Mouse (Mus musculus) midbrain, embryonic 10.5 days (tissue): ENCODE results near the gene Vstm4. TPM values are rescaled to one million over a fixed set of nuclear protein-coding genes. Genes with fewer than 3 reads are reported as not detected.

Experiments
- DNase-seq: peaks from one replicate; pipeline ENCODE4 v3.0.0-alpha.2; 2017; ENCODE audit warnings: low spot score
- H3K27ac ChIP-seq: fragments of 300-500 bp; sonication (generic); replicated peaks from 2 replicates; pipeline ENCODE4 v1.5.1; 2016; ENCODE audit warnings: mild to moderate bottlenecking
- H3K27me3 ChIP-seq: fragments of 300-500 bp; sonication (generic); 2 replicates; pipeline ENCODE4 v1.6.1; 2016; ENCODE audit warnings: low read depth, mild to moderate bottlenecking; ENCODE audit not compliant: poor library complexity, severe bottlenecking
- H3K36me3 ChIP-seq: fragments of 300-500 bp; sonication (generic); 2 replicates; pipeline ENCODE4 v1.6.1; 2016; ENCODE audit warnings: mild to moderate bottlenecking, moderate library complexity
- H3K4me1 ChIP-seq: fragments of 300-500 bp; sonication (generic); 2 replicates; pipeline ENCODE4 v1.6.1; 2016
- H3K4me3 ChIP-seq: fragments of 300-500 bp; sonication (generic); 2 replicates; pipeline ENCODE4 v1.5.1; 2016; ENCODE audit warnings: mild to moderate bottlenecking, moderate library complexity
- H3K9me3 ChIP-seq: fragments of 300-500 bp; sonication (generic); replicated peaks from 2 replicates; pipeline ENCODE4 v1.6.1; 2016; ENCODE audit warnings: mild to moderate bottlenecking
- WGBS: fragments of 180-500 bp; shearing (Covaris S2); methylation state at CpG from one replicate; pipeline ENCODE4 v1.1.7; 2016; 5-methylcytosine and 5-hydroxymethylcytosine counted together
- polyA plus RNA-seq: library from polyadenylated mRNA; unstranded; fragments of >200 nt; fragmentation: Nextera tagmentation; extraction: Ambion mirVana; gene quantifications from 2 replicates; pipeline ENCODE4 v1.2.1, GENCODE M21; 2016

The Vstm4 gene
- polyA plus RNA-seq, 1 experiment from 2014 or later = 2.7 TPM

DNA sequence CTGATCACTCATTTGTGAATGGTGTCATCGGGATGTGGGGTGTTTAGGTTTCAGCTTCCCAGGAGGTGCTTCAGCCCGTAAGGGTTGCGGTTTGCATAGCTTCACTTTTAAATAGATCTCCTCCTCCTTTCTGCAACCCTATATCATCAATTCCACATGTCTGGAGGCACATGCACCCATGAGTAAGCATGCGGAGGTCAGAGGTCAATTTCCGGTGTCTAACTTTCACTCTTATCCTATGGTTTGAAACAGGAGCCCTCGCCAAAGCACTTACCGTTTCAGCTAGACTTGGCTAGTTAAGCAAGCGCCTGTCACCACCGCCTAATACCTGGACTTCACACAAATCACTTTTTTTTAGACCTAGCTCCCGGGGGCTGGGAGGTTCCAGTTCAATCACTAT, 108.2 kb downstream of the Vstm4 start:
- 0 out of 2 replicates have a peak, but pooled peaks cover 10% of the 10 kb centered on the region for H3K4me1 ChIP-seq
- H3K27ac ChIP-seq = no peak overlapping the region
- H3K9me3 ChIP-seq = no peaks in the 10 kb centered on the region
- no peak overlapping the region for H3K4me3 ChIP-seq
- no peaks in the 10 kb centered on the region for H3K27me3 ChIP-seq
- 82% methylated on average over 10 of the region's 10 CpGs for WGBS
- no peak for DNase-seq
- H3K36me3 ChIP-seq = no peaks in the 10 kb centered on the region

DNA sequence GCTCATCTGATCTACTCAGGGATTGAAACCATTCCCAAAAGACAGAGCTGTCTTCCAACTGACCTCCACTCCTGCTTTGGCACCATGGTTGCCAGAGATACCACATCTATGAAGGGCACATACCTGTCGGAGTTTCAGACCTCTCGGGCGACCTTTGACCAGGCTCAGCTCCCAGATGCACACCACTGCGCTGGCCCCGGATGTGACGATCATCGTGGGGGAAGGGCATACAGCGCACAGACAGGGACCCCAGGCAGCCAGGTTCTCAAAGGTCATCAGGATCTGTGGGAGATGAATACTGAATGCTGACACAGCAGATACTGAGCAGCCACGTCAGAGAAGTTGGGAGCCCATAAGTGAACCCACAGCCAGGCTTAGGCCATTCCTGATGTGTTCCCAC, 114.1 kb downstream of the Vstm4 start:
- Histone ChIP-seq H3K4me1 (0 out of 2 replicates have a peak, but pooled peaks cover 6% of the 10 kb centered on the region), H3K27me3 (no peaks in the 10 kb centered on the region), H3K36me3 (no peaks in the 10 kb centered on the region), H3K9me3 (no peaks in the 10 kb centered on the region), H3K27ac (no peak overlapping the region), H3K4me3 (no peak overlapping the region)
- DNase-seq = no peak
- WGBS = 85% methylated on average over 9 of the region's 9 CpGs

DNA sequence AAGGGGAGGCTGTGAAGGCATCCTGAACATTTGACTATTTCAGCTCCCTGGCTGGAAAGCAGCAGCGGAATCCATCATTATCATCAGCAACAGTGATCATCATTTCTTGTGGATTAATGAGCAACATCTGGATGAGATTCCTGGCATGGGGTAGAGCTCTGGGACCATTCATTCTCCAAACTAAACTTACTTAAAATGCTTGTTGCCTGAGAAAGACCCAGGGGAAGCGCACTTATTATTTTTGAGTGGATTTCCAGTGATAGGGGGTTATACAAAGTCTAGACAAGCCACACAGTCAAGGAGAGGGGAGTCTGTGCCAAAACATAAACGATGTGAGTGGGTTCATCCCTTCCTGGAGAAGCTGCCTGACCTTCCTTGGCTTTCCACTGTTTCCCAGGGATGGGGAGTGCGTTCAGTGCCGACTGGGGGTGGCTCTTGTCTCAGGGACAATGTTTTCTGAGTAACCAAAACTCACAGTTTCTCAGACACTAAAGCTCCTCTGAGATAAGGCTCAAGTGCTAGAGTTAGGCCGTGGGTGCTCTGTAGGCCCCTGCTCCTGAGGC, 127.7 kb downstream of the Vstm4 start:
- Histone ChIP-seq H3K4me3 (no peak overlapping the region), H3K27me3 (no peaks in the 10 kb centered on the region), H3K36me3 (no peaks in the 10 kb centered on the region), H3K9me3 (no peaks in the 10 kb centered on the region), H3K27ac (no peak overlapping the region), H3K4me1 (no peaks in the 10 kb centered on the region)
- 81% methylated on average over 6 of the region's 6 CpGs for WGBS
- DNase-seq = no peak

DNA sequence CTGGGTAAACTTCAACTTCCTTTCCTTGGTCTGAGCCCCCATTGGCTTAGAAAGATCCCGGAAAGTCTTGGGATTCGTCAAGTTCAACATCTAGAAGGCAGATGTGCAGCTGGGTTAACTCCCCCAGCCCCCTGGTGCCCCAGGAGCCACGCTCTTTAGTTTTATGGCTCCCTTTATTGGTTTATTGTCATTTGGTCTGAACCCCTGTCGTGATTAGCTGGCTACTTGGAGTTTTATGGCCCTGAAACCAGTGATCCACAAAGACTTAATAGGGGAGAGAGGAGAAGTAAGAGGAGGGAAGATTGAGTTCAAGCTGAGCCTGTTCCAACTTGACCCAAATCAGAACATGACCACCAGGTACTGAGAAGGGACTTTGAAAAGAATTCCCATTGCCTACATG, 130.1 kb downstream of the Vstm4 start:
- Histone ChIP-seq H3K4me1 (no peaks in the 10 kb centered on the region), H3K27ac (no peak overlapping the region), H3K4me3 (no peak overlapping the region), H3K27me3 (no peaks in the 10 kb centered on the region), H3K9me3 (no peaks in the 10 kb centered on the region), H3K36me3 (no peaks in the 10 kb centered on the region)
- WGBS = 79% methylated on average over 4 of the region's 4 CpGs
- no peak for DNase-seq

Other genes with a start within 250 kb of the Vstm4 start
- gene 3425401B19Rik, start 171.5 kb upstream of the Vstm4 start, polyA plus RNA-seq = 0.09 and 0.27 TPM in 2 replicates
- 0.25 and 0.56 TPM in 2 replicates for gene Tmem273, start 70.8 kb upstream of the Vstm4 start, polyA plus RNA-seq
- not detected in 2 replicates for gene Fam170b, start 22.8 kb upstream of the Vstm4 start, polyA plus RNA-seq
- 0.43 and 0.47 TPM in 2 replicates for gene Lrrc18, start 134.6 kb downstream of the Vstm4 start, polyA plus RNA-seq